Mouse (Mus musculus) liver, embryonic 15.5 days (tissue): Measurements from ENCODE around the gene Jph4. TPM values are rescaled to one million over a fixed set of nuclear protein-coding genes. Genes with fewer than 3 reads are reported as not detected.

Experiments
- ATAC-seq: fragments of 200-750 bp; cut with Nextera tagmentation; 2 replicates; pipeline ENCODE4 v1.8.0; 2017; ENCODE audit warnings: moderate number of reproducible peaks, mild to moderate bottlenecking, moderate library complexity; ENCODE audit not compliant: insufficient read depth
- H3K27ac ChIP-seq: fragments of 300-500 bp; sonication (generic); replicated peaks from 2 replicates; pipeline ENCODE4 v1.5.1; 2015; ENCODE audit warnings: mild to moderate bottlenecking, inconsistent platforms
- H3K27me3 ChIP-seq: fragments of 300-500 bp; sonication (generic); 2 replicates; pipeline ENCODE4 v1.6.1; 2015; ENCODE audit warnings: mild to moderate bottlenecking, inconsistent platforms
- H3K36me3 ChIP-seq: fragments of 300-500 bp; sonication (generic); replicated peaks from 2 replicates; pipeline ENCODE4 v1.6.1; 2015; ENCODE audit warnings: moderate library complexity, mild to moderate bottlenecking, inconsistent platforms
- H3K4me1 ChIP-seq: fragments of 300-500 bp; sonication (generic); replicated peaks from 2 replicates; pipeline ENCODE4 v1.6.1; 2015; ENCODE audit warnings: inconsistent platforms
- H3K4me2 ChIP-seq: fragments of 300-500 bp; sonication (generic); 2 replicates; pipeline ENCODE4 v1.6.1; 2015; ENCODE audit warnings: moderate library complexity, mild to moderate bottlenecking, inconsistent platforms
- H3K4me3 ChIP-seq: fragments of 300-500 bp; sonication (generic); replicated peaks from 2 replicates; pipeline ENCODE4 v1.5.1; 2015; ENCODE audit warnings: mild to moderate bottlenecking, inconsistent platforms
- H3K9ac ChIP-seq: fragments of 300-500 bp; sonication (generic); 2 replicates; pipeline ENCODE4 v1.6.1; 2015; ENCODE audit warnings: moderate library complexity, mild to moderate bottlenecking, inconsistent platforms
- H3K9me3 ChIP-seq: fragments of 300-500 bp; sonication (generic); replicated peaks from 2 replicates; pipeline ENCODE4 v1.6.1; 2016; ENCODE audit warnings: inconsistent platforms
- WGBS: fragments of 180-500 bp; shearing (Covaris S2); methylation state at CpG from one replicate; pipeline ENCODE4 v1.1.7; 2015; ENCODE audit warnings: mixed read lengths; ENCODE audit not compliant: insufficient replicate concordance; 5-methylcytosine and 5-hydroxymethylcytosine counted together
- polyA plus RNA-seq: library from polyadenylated mRNA; unstranded; fragments of >200 nt; fragmentation: Nextera tagmentation; extraction: Ambion mirVana; gene quantifications from 2 replicates; pipeline ENCODE4 v1.2.1, GENCODE M21; 2015

The Jph4 gene
- polyA plus RNA-seq, 1 experiment from 2014 or later, result 0.02 TPM

- no peaks in the 10 kb centered on the region for H3K9me3 ChIP-seq
- peaks cover 27% of the 10 kb centered on the region for H3K4me1 ChIP-seq
- peaks cover 28% of the 10 kb centered on the region for H3K27me3 ChIP-seq
- H3K36me3 ChIP-seq, result peaks cover 6% of the 10 kb centered on the region; the same call in 1 of the 2 replicates
- no peak overlapping the region for H3K27ac ChIP-seq
- no peak for ATAC-seq
- WGBS, result 32% methylated on average over 15 of the region's 15 CpGs
- H3K4me3 ChIP-seq, result no peak overlapping the region
- no peak overlapping the region for H3K9ac ChIP-seq
- no peak overlapping the region for H3K4me2 ChIP-seq
These were observed 39.0 kb downstream of the Jph4 start for GRCm38 (mm10) chr14:55077481-55078365.

- Histone ChIP-seq H3K36me3 (peaks cover 6% of the 10 kb centered on the region; the same call in 1 of the 2 replicates), H3K9me3 (no peaks in the 10 kb centered on the region), H3K4me1 (peaks cover 27% of the 10 kb centered on the region), H3K4me2 (no peak overlapping the region), H3K27ac (no peak overlapping the region), H3K9ac (no peak overlapping the region), H3K4me3 (no peak overlapping the region), H3K27me3 (peaks cover 36% of the 10 kb centered on the region)
- WGBS, result 47% methylated on average over 3 of the region's 3 CpGs
- ATAC-seq, result no peak
These were observed 39.8 kb downstream of the Jph4 start for GRCm38 (mm10) chr14:55076956-55077355.

- peaks cover 9% of the 10 kb centered on the region; the same call in 1 of the 2 replicates for H3K36me3 ChIP-seq
- no peak overlapping the region for H3K9ac ChIP-seq
- peaks cover 34% of the 10 kb centered on the region for H3K4me1 ChIP-seq
- H3K9me3 ChIP-seq, result no peaks in the 10 kb centered on the region
- ATAC-seq, result no peak
- peaks cover 39% of the 10 kb centered on the region for H3K27me3 ChIP-seq
- H3K27ac ChIP-seq, result no peak overlapping the region
- H3K4me2 ChIP-seq, result no peak overlapping the region
- no peak overlapping the region for H3K4me3 ChIP-seq
- WGBS, result 61% methylated on average over 6 of the region's 6 CpGs
These were observed 40.5 kb downstream of the Jph4 start for GRCm38 (mm10) chr14:55076224-55076623.

GRCm38 (mm10) chr14:55074416-55074815 is 42.3 kb downstream of the Jph4 start:
- Histone ChIP-seq H3K27ac (no peak overlapping the region), H3K9ac (no peak overlapping the region), H3K4me2 (no peak overlapping the region), H3K9me3 (no peaks in the 10 kb centered on the region), H3K4me3 (no peak overlapping the region), H3K4me1 (peaks cover 27% of the 10 kb centered on the region), H3K36me3 (peaks cover 9% of the 10 kb centered on the region; the same call in 1 of the 2 replicates), H3K27me3 (peaks cover 39% of the 10 kb centered on the region)
- no peak for ATAC-seq
- 88% methylated on average over 12 of the region's 12 CpGs for WGBS

- Histone ChIP-seq H3K36me3 (peaks cover 9% of the 10 kb centered on the region; the same call in 1 of the 2 replicates), H3K4me1 (0 out of 2 replicates have a peak, but pooled peaks cover 7% of the 10 kb centered on the region), H3K9me3 (no peaks in the 10 kb centered on the region), H3K4me2 (no peak overlapping the region), H3K27ac (no peak overlapping the region), H3K4me3 (no peak overlapping the region), H3K9ac (no peak overlapping the region), H3K27me3 (peaks cover 14% of the 10 kb centered on the region)
- ATAC-seq, result no peak
- 40% methylated on average over 19 of the region's 19 CpGs for WGBS
These were observed 45.0 kb downstream of the Jph4 start for GRCm38 (mm10) chr14:55071756-55072155.

- H3K9ac ChIP-seq, result no peak overlapping the region
These were observed 50.7 kb downstream of the Jph4 start for GRCm38 (mm10) chr14:55066042-55066441.

GRCm38 (mm10) chr14:55065391-55065790 is 51.3 kb downstream of the Jph4 start:
- peaks cover 58% of the 10 kb centered on the region for H3K4me1 ChIP-seq
- no peaks in the 10 kb centered on the region for H3K36me3 ChIP-seq
- WGBS, result 86% methylated on average over 13 of the region's 13 CpGs
- H3K4me3 ChIP-seq, result no peak overlapping the region
- no peak overlapping the region for H3K27ac ChIP-seq
- H3K27me3 ChIP-seq, result no peaks in the 10 kb centered on the region; the same call in 1 of the 2 replicates
- H3K9ac ChIP-seq, result no peak overlapping the region
- H3K9me3 ChIP-seq, result no peaks in the 10 kb centered on the region
- ATAC-seq, result no peak
- no peak overlapping the region for H3K4me2 ChIP-seq

More at GRCm38 (mm10) chr14:55066042-55066441, 50.7 kb downstream of the Jph4 start:
- H3K27ac ChIP-seq, result no peak overlapping the region
- H3K36me3 ChIP-seq, result no peaks in the 10 kb centered on the region
- no peak for ATAC-seq
- H3K4me1 ChIP-seq, result peaks cover 51% of the 10 kb centered on the region
- 77% methylated on average over 8 of the region's 8 CpGs for WGBS
- no peak overlapping the region for H3K4me3 ChIP-seq
- H3K27me3 ChIP-seq, result no peaks in the 10 kb centered on the region; the same call in 1 of the 2 replicates
- no peaks in the 10 kb centered on the region for H3K9me3 ChIP-seq
- no peak overlapping the region for H3K4me2 ChIP-seq

GRCm38 (mm10) chr14:55064481-55065370 is 52.0 kb downstream of the Jph4 start:
- Histone ChIP-seq H3K27ac (no peak overlapping the region), H3K36me3 (no peaks in the 10 kb centered on the region), H3K4me1 (peaks cover 62% of the 10 kb centered on the region), H3K27me3 (no peaks in the 10 kb centered on the region; the same call in 1 of the 2 replicates), H3K4me2 (peak overlapping the region; percentile 83), H3K4me3 (peak overlapping the region; percentile 68), H3K9me3 (no peaks in the 10 kb centered on the region), H3K9ac (peak overlapping the region; percentile 75; the same call in 1 of the 2 replicates)
- WGBS, result 73% methylated on average over 35 of the region's 35 CpGs
- ATAC-seq, result no peak

- no peak for ATAC-seq
- Histone ChIP-seq H3K4me3 (peak overlapping the region; percentile 68), H3K27ac (peak overlapping the region; percentile 87), H3K4me1 (peaks cover 72% of the 10 kb centered on the region), H3K9me3 (no peaks in the 10 kb centered on the region), H3K9ac (peak overlapping the region; percentile 75), H3K27me3 (no peaks in the 10 kb centered on the region; the same call in 1 of the 2 replicates), H3K4me2 (peak overlapping the region; percentile 83), H3K36me3 (no peaks in the 10 kb centered on the region)
- WGBS, result 75% methylated on average over 22 of the region's 22 CpGs
These were observed 53.0 kb downstream of the Jph4 start for GRCm38 (mm10) chr14:55063581-55064381.

GRCm38 (mm10) chr14:55063117-55063516 is 53.6 kb downstream of the Jph4 start:
- Histone ChIP-seq H3K27ac (peak overlapping the region; percentile 87), H3K27me3 (no peaks in the 10 kb centered on the region; the same call in 1 of the 2 replicates), H3K9ac (peak overlapping the region; percentile 75), H3K36me3 (no peaks in the 10 kb centered on the region), H3K4me2 (peak overlapping the region; percentile 83), H3K4me1 (peaks cover 79% of the 10 kb centered on the region), H3K9me3 (no peaks in the 10 kb centered on the region), H3K4me3 (peak overlapping the region; percentile 68)
- 53% methylated on average over 5 of the region's 5 CpGs for WGBS
- ATAC-seq, result peak; percentile 42
